Mouse (Mus musculus): ENCODE measurements around the gene Chst1.

GRCm38 (mm10) chr2:92632027-92632426 is 32.5 kb downstream of the Chst1 start:
- no peak for TF ChIP-seq CTCF (IDR thresholded peaks at IDR 0.05; ENCODE audit: control insufficient read depth, insufficient read depth, low read length)
- TF ChIP-seq POLR2A (IDR thresholded peaks at IDR 0.05; ENCODE audit: borderline replicate concordance, control insufficient read depth, low read depth, low read length) = no peak

All from bone marrow, adult 2 months (tissue).